Comparison of ENCODE assay signal across 8 mouse cellular contexts in genomic region chr7:70365941-70366807, GRCm38 (mm10). TPM values are rescaled to one million over a fixed set of nuclear protein-coding genes. Genes with fewer than 3 reads are reported as not detected.
DNase-seq lines count a peak whose midpoint lies in the region; ATAC-seq lines count a peak whose summit lies in the region.

Gene Nr2f2, minus strand, starts transcription at chr7:70366735.

- H3K4me3 ChIP-seq in forebrain, embryonic 12.5 days (replicated peaks) = peak within 1 kb of the TSS; percentile 54
- H3K4me3 ChIP-seq in midbrain, embryonic 14.5 days (replicated peaks; ENCODE audit: low read depth, low read length) = peak within 1 kb of the TSS; percentile 36

- peaks cover 50% of the 10 kb centered on the region for H3K27me3 ChIP-seq in forebrain, embryonic 12.5 days
- peaks cover 68% of the 10 kb centered on the region for H3K27me3 ChIP-seq in midbrain, embryonic 14.5 days (ENCODE audit: control insufficient read depth, insufficient read depth, low read length)

- H3K4me1 ChIP-seq in forebrain, embryonic 12.5 days = peaks cover 24% of the 10 kb centered on the region
- no peaks in the 10 kb centered on the region for H3K4me1 ChIP-seq in midbrain, embryonic 14.5 days (ENCODE audit: control insufficient read depth, insufficient read depth, low read length)

- no peaks in the 10 kb centered on the region for H3K36me3 ChIP-seq in forebrain, embryonic 12.5 days (replicated peaks)
- H3K36me3 ChIP-seq in midbrain, embryonic 14.5 days (ENCODE audit: control insufficient read depth, insufficient read depth, low read length) = no peaks in the 10 kb centered on the region

- intact Hi-C loops in heart, postnatal 25 days (cut with DNase I) = loop anchor here (10.0 kb wide), 3 partner anchors 1019 to 1339 kb away; no protein-coding TSS in a partner anchor

- H3K9me3 ChIP-seq in forebrain, embryonic 12.5 days = no peaks in the 10 kb centered on the region
- no peaks in the 10 kb centered on the region for H3K9me3 ChIP-seq in midbrain, embryonic 14.5 days (ENCODE audit: control insufficient read depth, low read length)

- H3K27ac ChIP-seq in forebrain, embryonic 12.5 days = peak within 1 kb of the TSS; percentile 96
- H3K27ac ChIP-seq in midbrain, embryonic 14.5 days (replicated peaks; ENCODE audit: low read depth, low read length) = peak within 1 kb of the TSS; percentile 86

- 1% methylated on average over 16 of the region's 16 CpGs for WGBS in forebrain, embryonic 12.5 days
- 10% methylated on average over 16 of the region's 16 CpGs for WGBS in large intestine, adult 2 months
- under 1% methylated on average over 16 of the region's 16 CpGs for WGBS in midbrain, embryonic 14.5 days

- ATAC-seq in forebrain, embryonic 12.5 days (ENCODE audit: low FRiP score) = no peak
- ATAC-seq in midbrain, embryonic 14.5 days (ENCODE audit: low FRiP score, low TSS enrichment) = no peak
- no peak for ATAC-seq in granulocyte monocyte progenitor cell, adult 5-6 weeks (replicated peaks; ENCODE audit: poor library complexity, severe bottlenecking)

- peak within 1 kb of the TSS; percentile 80 for H3K9ac ChIP-seq in forebrain, embryonic 12.5 days
- H3K9ac ChIP-seq in midbrain, embryonic 14.5 days (replicated peaks; ENCODE audit: low read length) = peak within 1 kb of the TSS; percentile 62

- DNase-seq in 3134 (ENCODE audit: extremely low read depth, insufficient read length, low spot score) (peak; percentile 37), NIH3T3 (ENCODE audit: low read depth) (peak; percentile 73)
- no peak for DNase-seq in heart, postnatal 25 days (ENCODE audit: low spot score)
- no peak for DNase-seq in large intestine, adult 2 months (ENCODE audit: low read depth, low spot score)
- peak; percentile 66 for DNase-seq in midbrain, embryonic 14.5 days
- no peak for DNase-seq in cerebellum, adult 11-12 months

- H3K4me2 ChIP-seq in forebrain, embryonic 12.5 days = peak within 1 kb of the TSS; percentile 61
- peak within 1 kb of the TSS; percentile 78 for H3K4me2 ChIP-seq in midbrain, embryonic 14.5 days (ENCODE audit: low read length)

RNA-seq across cellular contexts. Expression of gene Nr2f2, which starts in this region (rescaled TPM):
- 129 and 162 TPM in 2 replicates for polyA plus RNA-seq in forebrain, embryonic 12.5 days (2016; fragmentation: Nextera tagmentation; extraction: Ambion mirVana)
- total RNA-seq in heart, postnatal 25 days (2021) = 10 to 100 TPM; 19.9 to 25.0 TPM
- 22.5 and 31.7 TPM in 2 replicates for polyA plus RNA-seq in large intestine, adult 2 months (2012; rRNA removed)
- polyA plus RNA-seq in midbrain, embryonic 14.5 days (2014; fragmentation: Nextera tagmentation; extraction: Ambion mirVana) = 113 and 120 TPM in 2 replicates
- total RNA-seq in granulocyte monocyte progenitor cell, adult 5-6 weeks (2014; fragmentation: Nextera tagmentation) = not detected in 2 replicates
- not detected in 2 replicates for total RNA-seq in granulocyte monocyte progenitor cell, adult 5-6 weeks (2017)

Comparison
In these comparisons a context has a peak if more than half of its experiments do, and no peak if none do; other contexts are left out.
1. RNA of gene Nr2f2 (total RNA-seq): 19.9 to 25.0 TPM in heart, postnatal 25 days; not detected in granulocyte monocyte progenitor cell, adult 5-6 weeks; every median in the first group is over 10 times any median in the second.
2. DNase-seq: peak in 3134 (single experiment), NIH3T3 (single experiment) and midbrain, embryonic 14.5 days (single experiment); none in heart, postnatal 25 days (single experiment), large intestine, adult 2 months (single experiment) and cerebellum, adult 11-12 months (single experiment).